Mouse (Mus musculus) liver, postnatal 0 days (tissue): ENCODE measurements around the gene Gramd4. TPM values are rescaled to one million over a fixed set of nuclear protein-coding genes. Genes with fewer than 3 reads are reported as not detected.
A peak's percentile ranks its signal among the peaks of the same experiment; 100 is the strongest.

ENCODE experiments used
- ATAC-seq: fragments of 200-750 bp; cut with Nextera tagmentation; 2 replicates; pipeline ENCODE4 v1.8.0; 2017; ENCODE audit warnings: mild to moderate bottlenecking, moderate library complexity
- DNase-seq: peaks from one replicate; pipeline ENCODE4 v3.0.0-alpha.2; 2016
- H3K27ac ChIP-seq: fragments of 300-500 bp; sonication (generic); 2 replicates; pipeline ENCODE4 v1.5.1; 2014; ENCODE audit warnings: antibody characterized with exemption, moderate library complexity, mild to moderate bottlenecking, low read depth
- H3K27me3 ChIP-seq: fragments of 300-500 bp; sonication (generic); 2 replicates; pipeline ENCODE4 v1.6.1; 2014; ENCODE audit warnings: low read length, control low read depth, mixed read lengths; ENCODE audit not compliant: insufficient read depth
- H3K36me3 ChIP-seq: fragments of 300-500 bp; sonication (generic); replicated peaks from 2 replicates; pipeline ENCODE4 v1.6.1; 2014; ENCODE audit warnings: mild to moderate bottlenecking, control low read depth, low read length, moderate library complexity, mixed read lengths; ENCODE audit not compliant: insufficient read depth
- H3K4me1 ChIP-seq: fragments of 300-500 bp; sonication (generic); 2 replicates; pipeline ENCODE4 v1.6.1; 2014; ENCODE audit warnings: antibody characterized with exemption, mild to moderate bottlenecking, control low read depth; ENCODE audit not compliant: insufficient read depth
- H3K4me2 ChIP-seq: fragments of 300-500 bp; sonication (generic); 2 replicates; pipeline ENCODE4 v1.6.1; 2014; ENCODE audit warnings: low read depth, mild to moderate bottlenecking, low read length, moderate library complexity, mixed read lengths
- H3K4me3 ChIP-seq: fragments of 300-500 bp; sonication (generic); 2 replicates; pipeline ENCODE4 v1.5.1; 2014; ENCODE audit warnings: low read depth, low read length
- H3K9ac ChIP-seq: fragments of 300-500 bp; sonication (generic); replicated peaks from 2 replicates; pipeline ENCODE4 v1.6.1; 2014; ENCODE audit warnings: mild to moderate bottlenecking, moderate library complexity
- H3K9me3 ChIP-seq: fragments of 300-500 bp; sonication (generic); 2 replicates; pipeline ENCODE4 v1.6.1; 2016; ENCODE audit warnings: mild to moderate bottlenecking, control low read depth, low read length, mixed read lengths
- CTCF ChIP-seq: sonication (generic); IDR thresholded peaks from 2 replicates; pipeline ENCODE4 v1.5.1; 2016; ENCODE audit warnings: antibody characterized with exemption, low read depth
- EP300 ChIP-seq: IDR thresholded peaks from 2 replicates; pipeline ENCODE4 v1.6.1; 2016; ENCODE audit warnings: antibody characterized with exemption, low read depth, mild to moderate bottlenecking
- whole genome bisulfite sequencing: fragments of 180-500 bp; shearing (Covaris S2); extraction: QIAGEN DNeasy Blood & Tissue Kit; methylation state at CpG from one replicate; pipeline ENCODE4 v1.1.7; 2014; ENCODE audit not compliant: insufficient replicate concordance; 5-methylcytosine and 5-hydroxymethylcytosine counted together
- polyA plus RNA-seq: library from polyadenylated mRNA; unstranded; fragments of >200 nt; fragmentation: Nextera tagmentation; extraction: Ambion mirVana; gene quantifications from 2 replicates; pipeline ENCODE4 v1.2.1, GENCODE M21; 2015

Gramd4 gene
- polyA plus RNA-seq, 1 experiment from 2014 or later = 3.7 TPM

DNA sequence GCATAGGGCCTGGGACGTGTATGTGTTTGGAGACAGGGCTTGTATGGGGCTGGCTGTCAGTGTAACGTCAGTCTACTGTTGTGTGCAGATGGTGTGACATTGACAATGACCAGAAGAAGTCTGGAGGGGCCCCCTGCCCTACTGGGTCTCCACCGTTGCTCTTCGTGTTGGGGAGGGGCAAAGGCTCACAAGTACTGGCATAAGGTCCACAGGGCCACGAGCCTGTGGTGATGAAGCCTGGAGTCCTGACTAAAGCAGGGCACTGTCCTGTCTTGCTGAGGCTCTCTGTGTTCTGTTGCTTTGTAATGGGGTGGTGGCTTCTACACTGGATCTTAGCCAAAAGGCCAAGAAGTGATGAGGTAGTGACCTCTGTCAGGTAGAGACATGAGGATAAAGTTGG, 20.4 kb downstream of the Gramd4 start:
- Histone ChIP-seq H3K4me2 (no peak overlapping the region), H3K27me3 (no peaks in the 10 kb centered on the region), H3K9me3 (no peaks in the 10 kb centered on the region), H3K9ac (no peak overlapping the region), H3K27ac (no peak overlapping the region), H3K4me3 (no peak overlapping the region), H3K4me1 (peaks cover 21% of the 10 kb centered on the region), H3K36me3 (no peaks in the 10 kb centered on the region; the same call in 1 of the 2 replicates)
- WGBS = 68% methylated on average over 5 of the region's 5 CpGs
- no peak for ATAC-seq
- no peak for DNase-seq
- TF ChIP-seq EP300 = no peak
- TF ChIP-seq CTCF = no peak

DNA sequence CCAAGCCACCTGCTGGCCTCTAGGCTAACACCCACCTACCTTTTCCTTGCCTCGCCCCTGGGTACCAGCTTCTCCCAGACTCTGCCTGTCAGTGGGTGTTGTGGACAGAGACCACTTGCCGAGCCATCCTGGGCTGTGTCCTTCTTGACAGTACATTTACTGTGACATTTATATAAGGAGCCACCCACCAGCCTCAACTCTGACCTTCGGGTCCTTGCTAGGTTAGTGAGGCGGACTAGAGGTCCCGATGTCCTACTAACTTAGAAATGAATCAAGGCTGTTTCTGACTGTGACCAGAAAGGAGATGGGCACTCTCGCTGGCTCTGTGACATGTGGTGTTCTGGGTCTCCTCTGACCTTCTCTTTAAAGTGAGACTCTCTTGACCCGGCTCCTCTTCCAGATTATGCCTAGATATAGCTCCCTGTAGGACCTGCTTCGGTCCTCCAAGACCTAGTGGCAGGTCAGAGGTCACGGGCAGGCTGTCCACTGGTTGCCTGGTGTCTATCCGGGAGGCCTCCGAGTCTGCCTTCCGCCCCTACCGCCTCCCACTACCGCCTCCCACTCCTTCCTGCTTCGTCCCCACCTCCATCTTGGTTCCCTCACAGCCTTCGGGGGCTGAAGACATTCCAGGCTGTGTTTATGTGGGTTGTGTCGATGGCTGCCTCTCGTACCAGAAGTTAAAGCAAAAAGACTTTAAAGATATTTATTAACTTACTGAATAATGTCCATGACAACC, 21.2 kb downstream of the Gramd4 start:
- no peaks in the 10 kb centered on the region for H3K27me3 ChIP-seq
- H3K4me2 ChIP-seq = no peak overlapping the region
- TF ChIP-seq EP300 = no peak
- no peak for TF ChIP-seq CTCF
- no peak for DNase-seq
- peaks cover 25% of the 10 kb centered on the region for H3K4me1 ChIP-seq
- ATAC-seq = no peak
- H3K4me3 ChIP-seq = no peak overlapping the region
- H3K9ac ChIP-seq = no peak overlapping the region
- no peak overlapping the region for H3K27ac ChIP-seq
- H3K36me3 ChIP-seq = no peaks in the 10 kb centered on the region; the same call in 1 of the 2 replicates
- WGBS = 65% methylated on average over 18 of the region's 18 CpGs
- no peaks in the 10 kb centered on the region for H3K9me3 ChIP-seq

DNA sequence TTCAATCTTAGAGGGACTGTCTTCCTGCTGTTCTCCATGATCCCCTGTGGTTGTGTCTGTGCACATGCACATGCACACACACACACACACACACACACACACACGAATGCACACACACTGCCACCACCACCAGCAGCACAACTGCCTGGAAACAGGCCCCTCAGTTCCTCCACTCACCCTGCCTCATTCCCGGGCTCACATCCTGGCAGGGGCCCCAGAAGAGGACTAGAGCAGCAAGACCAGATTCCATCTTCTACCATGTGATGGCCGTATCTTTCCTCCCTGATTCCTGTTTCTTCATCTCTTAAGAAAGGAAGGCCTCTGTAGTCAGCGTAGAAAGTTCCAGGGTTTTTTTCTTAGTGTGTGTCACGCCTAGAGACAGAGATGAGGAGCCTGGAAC, 22.0 kb downstream of the Gramd4 start:
- H3K27me3 ChIP-seq = no peaks in the 10 kb centered on the region
- peaks cover 25% of the 10 kb centered on the region for H3K4me1 ChIP-seq
- DNase-seq = no peak
- H3K9me3 ChIP-seq = no peaks in the 10 kb centered on the region
- 64% methylated on average over 5 of the region's 5 CpGs for WGBS
- H3K9ac ChIP-seq = no peak overlapping the region
- H3K4me3 ChIP-seq = no peak overlapping the region
- no peak for ATAC-seq
- no peak overlapping the region for H3K4me2 ChIP-seq
- H3K27ac ChIP-seq = peak overlapping the region; percentile 8; the same call in 1 of the 2 replicates
- peaks cover 2% of the 10 kb centered on the region; the same call in 1 of the 2 replicates for H3K36me3 ChIP-seq
- TF ChIP-seq EP300 = no peak
- TF ChIP-seq CTCF = no peak

DNA sequence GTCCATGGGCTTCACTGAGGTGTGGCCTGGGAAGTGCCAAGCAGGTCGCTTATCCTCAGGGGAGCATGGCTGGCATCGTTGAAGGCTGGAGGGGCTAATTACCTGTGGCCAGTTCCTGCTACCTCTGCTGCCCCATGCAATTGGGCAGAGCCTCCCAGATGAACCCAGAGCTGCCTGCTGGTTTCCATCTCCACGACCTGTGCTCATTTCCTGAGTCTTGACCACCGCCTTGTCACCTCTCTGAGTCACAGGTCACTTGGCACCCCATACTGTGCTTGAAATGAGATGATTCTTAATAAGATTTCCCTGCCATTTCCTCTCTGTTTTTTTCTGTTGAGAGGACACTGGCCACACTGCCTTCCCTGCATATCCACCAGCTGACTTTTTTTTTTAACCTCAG, 22.4 kb downstream of the Gramd4 start:
- no peak for ATAC-seq

DNA sequence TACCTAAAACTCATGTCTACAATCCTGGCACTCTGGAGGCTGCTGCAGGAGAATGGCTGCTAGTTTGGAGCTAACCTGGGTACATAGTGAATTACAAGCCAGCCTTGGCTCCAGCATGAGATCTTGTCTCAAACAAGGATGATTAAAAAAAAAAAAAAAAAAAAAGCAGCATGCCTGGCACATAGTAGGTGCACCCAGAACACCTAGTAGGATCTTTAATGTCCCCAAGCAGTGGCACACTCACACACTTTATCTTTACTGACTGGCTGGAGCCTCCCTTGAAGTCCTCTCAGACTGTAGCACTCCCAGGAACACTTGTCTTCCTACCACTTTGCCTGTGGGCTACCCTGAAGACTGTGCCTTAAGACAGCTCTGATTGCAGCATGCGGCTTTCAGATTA, 22.9 kb downstream of the Gramd4 start:
- no peak for ATAC-seq
- no peak for TF ChIP-seq EP300
- no peak for TF ChIP-seq CTCF
- no peak overlapping the region for H3K27ac ChIP-seq

More for the DNA sequence above, 22.4 kb downstream of the Gramd4 start:
- Histone ChIP-seq H3K27me3 (no peaks in the 10 kb centered on the region), H3K4me2 (no peak overlapping the region), H3K4me1 (peaks cover 22% of the 10 kb centered on the region), H3K27ac (peak overlapping the region; percentile 8; the same call in 1 of the 2 replicates), H3K9ac (no peak overlapping the region), H3K36me3 (peaks cover 2% of the 10 kb centered on the region; the same call in 1 of the 2 replicates), H3K9me3 (no peaks in the 10 kb centered on the region), H3K4me3 (no peak overlapping the region)
- WGBS = 66% methylated on average over 4 of the region's 4 CpGs
- no peak for DNase-seq
- TF ChIP-seq CTCF (no peak), EP300 (no peak)

DNA sequence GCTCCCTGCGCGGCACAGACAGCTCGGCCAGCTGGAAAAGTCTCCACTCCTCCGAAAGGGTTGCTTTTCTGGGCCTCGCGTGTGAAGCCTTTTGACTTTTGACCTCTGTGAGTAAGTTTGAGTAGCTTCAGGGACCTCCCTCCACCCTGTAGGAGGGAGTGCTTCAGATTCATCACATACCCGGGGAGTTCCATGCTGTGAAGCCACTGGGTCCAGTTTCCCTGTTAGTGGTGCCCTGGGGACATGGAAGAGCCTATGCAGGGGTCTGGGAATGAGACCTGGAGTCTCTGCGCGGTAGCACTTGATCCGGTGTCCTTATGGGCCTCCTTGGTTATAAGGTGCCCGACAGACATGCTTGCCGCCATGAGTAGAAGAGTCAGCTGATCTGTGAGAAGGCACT, 24.2 kb downstream of the Gramd4 start:
- H3K36me3 ChIP-seq = peaks cover 2% of the 10 kb centered on the region; the same call in 1 of the 2 replicates
- TF ChIP-seq EP300 = no peak
- TF ChIP-seq CTCF = no peak
- no peak overlapping the region for H3K27ac ChIP-seq
- no peak overlapping the region for H3K9ac ChIP-seq
- H3K4me3 ChIP-seq = no peak overlapping the region
- no peak overlapping the region for H3K4me2 ChIP-seq
- peaks cover 22% of the 10 kb centered on the region for H3K4me1 ChIP-seq
- H3K9me3 ChIP-seq = no peaks in the 10 kb centered on the region
- 78% methylated on average over 12 of the region's 12 CpGs for WGBS
- DNase-seq (no peak), ATAC-seq (no peak)
- H3K27me3 ChIP-seq = no peaks in the 10 kb centered on the region

More for the DNA sequence above, 22.9 kb downstream of the Gramd4 start:
- no peaks in the 10 kb centered on the region for H3K27me3 ChIP-seq
- 97% methylated on average over 1 of the region's 1 CpGs for WGBS
- no peak overlapping the region for H3K9ac ChIP-seq
- no peaks in the 10 kb centered on the region for H3K9me3 ChIP-seq
- no peak overlapping the region for H3K4me2 ChIP-seq
- no peak overlapping the region for H3K4me3 ChIP-seq
- no peak for DNase-seq
- peaks cover 22% of the 10 kb centered on the region for H3K4me1 ChIP-seq
- peaks cover 2% of the 10 kb centered on the region; the same call in 1 of the 2 replicates for H3K36me3 ChIP-seq
